Comparison of ENCODE assay signal across 12 mouse cellular contexts in the genomic region with DNA sequence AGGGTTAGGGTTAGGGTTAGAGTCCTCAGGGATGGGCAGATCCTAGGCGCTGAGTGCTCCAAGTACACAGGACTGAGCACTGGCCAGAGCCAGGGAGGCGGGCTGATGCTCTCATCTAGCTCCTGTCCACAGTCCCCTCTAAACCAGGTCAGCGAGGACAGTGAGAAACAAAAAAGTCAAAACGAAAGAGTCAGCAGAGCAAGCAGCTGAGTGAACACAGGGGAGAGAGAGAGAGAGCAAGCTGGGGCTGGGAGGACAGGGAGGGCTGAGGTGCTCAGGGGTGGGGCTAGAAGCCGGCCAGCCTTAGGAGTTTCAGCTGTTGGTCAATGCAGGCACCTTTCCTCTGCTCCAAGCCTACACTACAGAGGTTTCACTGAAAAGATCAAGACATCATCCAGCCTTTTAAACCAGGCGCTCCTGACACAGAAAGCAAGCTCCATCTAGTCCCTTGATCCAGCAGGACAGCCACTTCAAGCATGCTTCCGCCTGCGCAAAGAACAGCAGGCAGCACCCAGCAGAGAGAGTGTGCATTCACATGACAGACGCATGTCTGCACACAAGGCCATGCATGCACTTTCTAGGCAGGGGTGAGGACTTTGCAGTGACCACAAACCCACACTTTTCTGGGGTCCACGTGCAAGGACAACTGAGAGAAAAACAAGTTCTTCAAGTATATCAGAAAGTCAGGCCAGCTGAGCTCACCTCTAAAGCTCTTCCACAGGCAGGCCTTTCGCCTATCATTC. TPM values are rescaled to one million over a fixed set of nuclear protein-coding genes. Genes with fewer than 3 reads are reported as not detected.
A peak's percentile ranks its signal among the peaks of the same experiment; 100 is the strongest.
DNase-seq lines count a peak whose midpoint lies in the region; ATAC-seq and TF ChIP-seq lines count a peak whose summit lies in the region.
"Had no signal": no experiment of that assay in that cellular context is flagged by ENCODE, and none has a peak within 500 bp of the region (broad histone marks: within the 10 kb centered on the region; RNA-seq: fewer than 3 reads in every experiment).

No protein-coding gene starts in this region.

- no peaks in the 10 kb centered on the region for H3K27me3 ChIP-seq in kidney, adult 2 months (replicated peaks; ENCODE audit: control insufficient read depth, insufficient read depth, low read length)
- H3K27me3 ChIP-seq in kidney, embryonic 15.5 days: peaks cover 37% of the 10 kb centered on the region
- no peaks in the 10 kb centered on the region for H3K27me3 ChIP-seq in G1E (ENCODE audit: insufficient read depth, low read length)
- peaks cover 16% of the 10 kb centered on the region; the same call in 1 of the 2 replicates for H3K27me3 ChIP-seq in liver, embryonic 13.5 days
- peaks cover 15% of the 10 kb centered on the region for H3K27me3 ChIP-seq in forebrain, embryonic 14.5 days (replicated peaks; ENCODE audit: control insufficient read depth, insufficient read depth, low read length)

- H3K9me3 ChIP-seq in kidney, embryonic 15.5 days (replicated peaks): no peaks in the 10 kb centered on the region
- no peaks in the 10 kb centered on the region for H3K9me3 ChIP-seq in G1E (replicated peaks)
- H3K9me3 ChIP-seq in liver, embryonic 13.5 days (replicated peaks): no peaks in the 10 kb centered on the region
- H3K9me3 ChIP-seq in forebrain, embryonic 14.5 days (replicated peaks; ENCODE audit: control insufficient read depth, low read length): no peaks in the 10 kb centered on the region
- H3K9me3 ChIP-seq: hindbrain, embryonic 13.5 days had no signal

- no peak overlapping the region for H3K4me2 ChIP-seq in kidney, embryonic 15.5 days
- H3K4me2 ChIP-seq in liver, embryonic 13.5 days: peak overlapping the region; percentile 81
- no peak overlapping the region for H3K4me2 ChIP-seq in forebrain, embryonic 14.5 days (ENCODE audit: low read length)
- H3K4me2 ChIP-seq: hindbrain, embryonic 13.5 days had no signal

- TF ChIP-seq CTCF in kidney, adult 2 months (conservative IDR thresholded peaks at IDR 0.05; ENCODE audit: insufficient read depth, insufficient read length, low read depth, low read length): no peak
- no peak for TF ChIP-seq CTCF in G1E (IDR thresholded peaks at IDR 0.05; ENCODE audit: low read depth, low read length)

- TF ChIP-seq POLR2A in kidney, adult 2 months (IDR thresholded peaks at IDR 0.05; ENCODE audit: low read depth, low read length): no peak

- H3K9ac ChIP-seq in kidney, embryonic 15.5 days: no peak overlapping the region
- H3K9ac ChIP-seq in liver, embryonic 13.5 days: peak overlapping the region; percentile 99
- no peak overlapping the region for H3K9ac ChIP-seq in forebrain, embryonic 14.5 days (ENCODE audit: low read length)
- H3K9ac ChIP-seq: hindbrain, embryonic 13.5 days had no signal

- peak; percentile 54 for DNase-seq in kidney, adult 2 months
- no peak for DNase-seq in G1E (ENCODE audit: low spot score)
- DNase-seq in brain, adult 2 months (ENCODE audit: low read depth, low spot score): peak; percentile 8
- DNase-seq in liver, embryonic 13.5 days: peak; percentile 55
- DNase-seq in forebrain, embryonic 14.5 days (ENCODE audit: low spot score): no peak
- no peak for DNase-seq in thymus, postnatal 14 days
- DNase-seq: adrenal gland, postnatal 14 days; cerebellum, adult 9-10 months; layer of hippocampus, postnatal 36 days had no signal

- ATAC-seq in kidney, embryonic 15.5 days (replicated peaks; ENCODE audit: low FRiP score): no peak
- ATAC-seq in G1E (ENCODE audit: extremely low read depth, insufficient number of reproducible peaks, low FRiP score, poor library complexity, severe bottlenecking): no peak
- ATAC-seq in liver, embryonic 13.5 days (ENCODE audit: low read depth): no peak
- no peak for ATAC-seq in forebrain, embryonic 14.5 days

- H3K27ac ChIP-seq in kidney, adult 2 months (ENCODE audit: insufficient read depth, low read depth, low read length): no peak overlapping the region
- no peak overlapping the region for H3K27ac ChIP-seq in kidney, embryonic 15.5 days
- peak overlapping the region; percentile 100 for H3K27ac ChIP-seq in liver, embryonic 13.5 days
- no peak overlapping the region for H3K27ac ChIP-seq in forebrain, embryonic 14.5 days (ENCODE audit: low read depth, low read length)
- H3K27ac ChIP-seq: hindbrain, embryonic 13.5 days had no signal

- H3K36me3 ChIP-seq in kidney, adult 2 months (ENCODE audit: control insufficient read depth, insufficient read depth, low read length): no peaks in the 10 kb centered on the region
- H3K36me3 ChIP-seq in kidney, embryonic 15.5 days: no peaks in the 10 kb centered on the region
- H3K36me3 ChIP-seq in G1E (replicated peaks): peaks cover 16% of the 10 kb centered on the region
- peaks cover 16% of the 10 kb centered on the region for H3K36me3 ChIP-seq in liver, embryonic 13.5 days
- no peaks in the 10 kb centered on the region for H3K36me3 ChIP-seq in forebrain, embryonic 14.5 days (ENCODE audit: control insufficient read depth, insufficient read depth, low read length)
- H3K36me3 ChIP-seq: hindbrain, embryonic 13.5 days had no signal

- no peak overlapping the region for H3K4me3 ChIP-seq in kidney, adult 2 months (ENCODE audit: insufficient read depth, low read depth, low read length)
- H3K4me3 ChIP-seq in kidney, embryonic 15.5 days (replicated peaks): no peak overlapping the region
- H3K4me3 ChIP-seq in G1E (ENCODE audit: low read depth, low read length): peak overlapping the region; percentile 87; the same call in 1 of the 2 replicates
- H3K4me3 ChIP-seq in liver, embryonic 13.5 days (replicated peaks): peak overlapping the region; percentile 97
- no peak overlapping the region for H3K4me3 ChIP-seq in forebrain, embryonic 14.5 days (ENCODE audit: low read depth, low read length)
- H3K4me3 ChIP-seq: hindbrain, embryonic 13.5 days; myocyte had no signal

- 55% methylated on average over 11 of the region's 11 CpGs for WGBS in kidney, adult 2 months
- 55% methylated on average over 11 of the region's 11 CpGs for WGBS in kidney, embryonic 15.5 days
- WGBS in liver, embryonic 13.5 days (ENCODE audit: insufficient replicate concordance): 52% methylated on average over 11 of the region's 11 CpGs
- 46% methylated on average over 11 of the region's 11 CpGs for WGBS in forebrain, embryonic 14.5 days

- peaks cover 4% of the 10 kb centered on the region; the same call in 1 of the 2 replicates for H3K4me1 ChIP-seq in kidney, adult 2 months (ENCODE audit: control insufficient read depth, insufficient read depth, low read length)
- peaks cover 24% of the 10 kb centered on the region for H3K4me1 ChIP-seq in kidney, embryonic 15.5 days
- peaks cover 79% of the 10 kb centered on the region for H3K4me1 ChIP-seq in G1E (ENCODE audit: insufficient read depth, low read depth, low read length)
- H3K4me1 ChIP-seq in liver, embryonic 13.5 days (replicated peaks): peaks cover 77% of the 10 kb centered on the region
- peaks cover 2% of the 10 kb centered on the region; the same call in 1 of the 2 replicates for H3K4me1 ChIP-seq in forebrain, embryonic 14.5 days (ENCODE audit: control insufficient read depth, insufficient read depth, low read length)

RNA-seq across cellular contexts. Expression of a gene that starts 3.6 kb away (rescaled TPM):
- 3.8 and 4.2 TPM in 2 replicates for polyA plus RNA-seq in kidney, adult 2 months (2012; rRNA removed)
- 7.3 and 9.4 TPM in 2 replicates for polyA plus RNA-seq in kidney, embryonic 15.5 days (2015; fragmentation: Nextera tagmentation; extraction: Ambion mirVana)
- 58.5 and 74.4 TPM in 2 replicates for total RNA-seq in G1E (2014; fragmentation: Nextera tagmentation)
- 73.5 and 81.3 TPM in 2 replicates for total RNA-seq in G1E (2017)
- 6.1 and 6.2 TPM in 2 replicates for polyA plus RNA-seq in G1E (2012)
- polyA plus RNA-seq in liver, embryonic 13.5 days (2015; fragmentation: Nextera tagmentation; extraction: Ambion mirVana): 63.7 and 76.5 TPM in 2 replicates
- polyA plus RNA-seq in forebrain, embryonic 14.5 days (2014; fragmentation: Nextera tagmentation; extraction: Ambion mirVana): 1.9 and 2.9 TPM in 2 replicates

Comparison
In these comparisons a context has a peak if more than half of its experiments do, and no peak if none do; other contexts are left out.
1. DNase-seq: peak in kidney, adult 2 months (single experiment), brain, adult 2 months (single experiment) and liver, embryonic 13.5 days (single experiment); none in G1E (single experiment), forebrain, embryonic 14.5 days (single experiment) and thymus, postnatal 14 days (single experiment).
2. H3K4me3 ChIP-seq: peak in G1E (single experiment) and liver, embryonic 13.5 days (single experiment); none in kidney, adult 2 months (single experiment), kidney, embryonic 15.5 days (single experiment) and forebrain, embryonic 14.5 days (single experiment).